Mouse (Mus musculus): ENCODE results near the gene Gal3st1. TPM values are rescaled to one million over a fixed set of nuclear protein-coding genes. Genes with fewer than 3 reads are reported as not detected.
"Not testable (repeated sequence)": the region's sequence is repeated elsewhere in the genome, so short reads cannot be mapped to it uniquely, and the experiment has no call there.

The Gal3st1 gene
- polyA plus RNA-seq (2014; fragmentation: Nextera tagmentation; extraction: Ambion mirVana) = 1.0 and 1.2 TPM in 2 replicates

- H3K36me3 ChIP-seq (ENCODE audit: control insufficient read depth, insufficient read depth, low read length) = peaks cover 6% of the 10 kb centered on the region
- no peaks in the 10 kb centered on the region for H3K9me3 ChIP-seq (ENCODE audit: control insufficient read depth, low read length)
- 2% methylated on average over 9 of the region's 37 CpGs for WGBS
- no peak within 1 kb of the TSS for H3K27ac ChIP-seq (ENCODE audit: low read depth, low read length)
- peaks cover 3% of the 10 kb centered on the region; the same call in 1 of the 2 replicates for H3K4me1 ChIP-seq (ENCODE audit: control insufficient read depth, insufficient read depth, low read length)
- H3K4me3 ChIP-seq (ENCODE audit: low read depth, low read length) = peak within 1 kb of the TSS; percentile 32
- 0 out of 2 replicates have a peak, but pooled peaks cover 2% of the 10 kb centered on the region for H3K27me3 ChIP-seq (ENCODE audit: control insufficient read depth, insufficient read depth, low read length)
- H3K4me2 ChIP-seq (ENCODE audit: low read depth) = peak within 1 kb of the TSS; percentile 69
- DNase-seq (ENCODE audit: low spot score) (peak; percentile 24), ATAC-seq (ENCODE audit: insufficient read depth, low FRiP score, low TSS enrichment) (0 out of 2 replicates have a peak, but pooled peaks have one; percentile 23)
- H3K9ac ChIP-seq (ENCODE audit: low read length) = peak within 1 kb of the TSS; percentile 60
These were observed at the start of gene Gal3st1 for GRCm38 (mm10) chr11:3983291-3983862. Gene Gal3st1, plus strand, starts transcription at chr11:3983636.

GRCm38 (mm10) chr11:3933756-3934285, 49.6 kb upstream of the Gal3st1 start:
- H3K36me3 ChIP-seq (ENCODE audit: control insufficient read depth, insufficient read depth, low read length) = no peaks in the 10 kb centered on the region
- H3K4me2 ChIP-seq (ENCODE audit: low read depth) = no peak overlapping the region
- H3K27me3 ChIP-seq (ENCODE audit: control insufficient read depth, insufficient read depth, low read length) = no peaks in the 10 kb centered on the region
- H3K27ac ChIP-seq (ENCODE audit: low read depth, low read length) = no peak overlapping the region
- H3K4me3 ChIP-seq (ENCODE audit: low read depth, low read length) = no peak overlapping the region
- WGBS = 86% methylated on average over 9 of the region's 9 CpGs
- H3K9me3 ChIP-seq (ENCODE audit: control insufficient read depth, low read length) = no peaks in the 10 kb centered on the region
- no peak overlapping the region for H3K9ac ChIP-seq (ENCODE audit: low read length)
- no peaks in the 10 kb centered on the region; the same call in 1 of the 2 replicates for H3K4me1 ChIP-seq (ENCODE audit: control insufficient read depth, insufficient read depth, low read length)
- no peak for DNase-seq (ENCODE audit: low spot score)
- no peak for ATAC-seq (ENCODE audit: insufficient read depth, low FRiP score, low TSS enrichment)

GRCm38 (mm10) chr11:3935135-3935534, 48.3 kb upstream of the Gal3st1 start:
- Histone ChIP-seq H3K36me3 (ENCODE audit: control insufficient read depth, insufficient read depth, low read length) (no peaks in the 10 kb centered on the region), H3K9ac (ENCODE audit: low read length) (no peak overlapping the region), H3K4me2 (ENCODE audit: low read depth) (no peak overlapping the region), H3K9me3 (ENCODE audit: control insufficient read depth, low read length) (no peaks in the 10 kb centered on the region), H3K27me3 (ENCODE audit: control insufficient read depth, insufficient read depth, low read length) (no peaks in the 10 kb centered on the region), H3K4me1 (ENCODE audit: control insufficient read depth, insufficient read depth, low read length) (no peaks in the 10 kb centered on the region; the same call in 1 of the 2 replicates), H3K27ac (ENCODE audit: low read depth, low read length) (no peak overlapping the region), H3K4me3 (ENCODE audit: low read depth, low read length) (no peak overlapping the region)
- no peak for DNase-seq (ENCODE audit: low spot score)
- no peak for ATAC-seq (ENCODE audit: insufficient read depth, low FRiP score, low TSS enrichment)
- 76% methylated on average over 4 of the region's 4 CpGs for WGBS

GRCm38 (mm10) chr11:3936318-3936717, 47.1 kb upstream of the Gal3st1 start:
- H3K9me3 ChIP-seq (ENCODE audit: control insufficient read depth, low read length) = no peaks in the 10 kb centered on the region
- H3K4me3 ChIP-seq (ENCODE audit: low read depth, low read length) = no peak overlapping the region
- no peaks in the 10 kb centered on the region; the same call in 1 of the 2 replicates for H3K4me1 ChIP-seq (ENCODE audit: control insufficient read depth, insufficient read depth, low read length)
- no peak overlapping the region for H3K9ac ChIP-seq (ENCODE audit: low read length)
- no peaks in the 10 kb centered on the region for H3K36me3 ChIP-seq (ENCODE audit: control insufficient read depth, insufficient read depth, low read length)
- no peak overlapping the region for H3K4me2 ChIP-seq (ENCODE audit: low read depth)
- no peaks in the 10 kb centered on the region for H3K27me3 ChIP-seq (ENCODE audit: control insufficient read depth, insufficient read depth, low read length)
- no peak overlapping the region for H3K27ac ChIP-seq (ENCODE audit: low read depth, low read length)
- 78% methylated on average over 3 of the region's 3 CpGs for WGBS
- no peak for ATAC-seq (ENCODE audit: insufficient read depth, low FRiP score, low TSS enrichment)
- no peak for DNase-seq (ENCODE audit: low spot score)

GRCm38 (mm10) chr11:3937321-3937874, 46.0 kb upstream of the Gal3st1 start:
- no peak overlapping the region for H3K9ac ChIP-seq (ENCODE audit: low read length)
- no peak overlapping the region for H3K4me3 ChIP-seq (ENCODE audit: low read depth, low read length)
- H3K9me3 ChIP-seq (ENCODE audit: control insufficient read depth, low read length) = no peaks in the 10 kb centered on the region
- no peaks in the 10 kb centered on the region for H3K36me3 ChIP-seq (ENCODE audit: control insufficient read depth, insufficient read depth, low read length)
- DNase-seq (ENCODE audit: low spot score) = no peak
- no peaks in the 10 kb centered on the region; the same call in 1 of the 2 replicates for H3K4me1 ChIP-seq (ENCODE audit: control insufficient read depth, insufficient read depth, low read length)
- no peak for ATAC-seq (ENCODE audit: insufficient read depth, low FRiP score, low TSS enrichment)
- H3K4me2 ChIP-seq (ENCODE audit: low read depth) = no peak overlapping the region
- H3K27ac ChIP-seq (ENCODE audit: low read depth, low read length) = no peak overlapping the region
- H3K27me3 ChIP-seq (ENCODE audit: control insufficient read depth, insufficient read depth, low read length) = no peaks in the 10 kb centered on the region
- WGBS = 81% methylated on average over 13 of the region's 13 CpGs

GRCm38 (mm10) chr11:3941371-3941770, 42.1 kb upstream of the Gal3st1 start:
- Histone ChIP-seq H3K36me3 (ENCODE audit: control insufficient read depth, insufficient read depth, low read length) (no peaks in the 10 kb centered on the region), H3K27ac (ENCODE audit: low read depth, low read length) (no peak overlapping the region), H3K9ac (ENCODE audit: low read length) (no peak overlapping the region), H3K4me2 (ENCODE audit: low read depth) (no peak overlapping the region), H3K27me3 (ENCODE audit: control insufficient read depth, insufficient read depth, low read length) (no peaks in the 10 kb centered on the region), H3K9me3 (ENCODE audit: control insufficient read depth, low read length) (no peaks in the 10 kb centered on the region), H3K4me3 (ENCODE audit: low read depth, low read length) (no peak overlapping the region), H3K4me1 (ENCODE audit: control insufficient read depth, insufficient read depth, low read length) (no peaks in the 10 kb centered on the region)
- DNase-seq (ENCODE audit: low spot score) = no peak
- ATAC-seq (ENCODE audit: insufficient read depth, low FRiP score, low TSS enrichment) = no peak
- WGBS = 91% methylated on average over 7 of the region's 7 CpGs

GRCm38 (mm10) chr11:3946386-3946785, 37.0 kb upstream of the Gal3st1 start:
- no peaks in the 10 kb centered on the region for H3K36me3 ChIP-seq (ENCODE audit: control insufficient read depth, insufficient read depth, low read length)
- ATAC-seq (ENCODE audit: insufficient read depth, low FRiP score, low TSS enrichment) (no peak), DNase-seq (ENCODE audit: low spot score) (no peak)
- no peaks in the 10 kb centered on the region for H3K4me1 ChIP-seq (ENCODE audit: control insufficient read depth, insufficient read depth, low read length)
- no peak overlapping the region for H3K27ac ChIP-seq (ENCODE audit: low read depth, low read length)
- H3K9ac ChIP-seq (ENCODE audit: low read length) = no peak overlapping the region
- H3K9me3 ChIP-seq (ENCODE audit: control insufficient read depth, low read length) = no peaks in the 10 kb centered on the region
- no peaks in the 10 kb centered on the region for H3K27me3 ChIP-seq (ENCODE audit: control insufficient read depth, insufficient read depth, low read length)
- WGBS = 11% methylated on average over 1 of the region's 1 CpGs
- no peak overlapping the region for H3K4me2 ChIP-seq (ENCODE audit: low read depth)
- H3K4me3 ChIP-seq (ENCODE audit: low read depth, low read length) = no peak overlapping the region

GRCm38 (mm10) chr11:3954876-3955275, 28.6 kb upstream of the Gal3st1 start:
- not testable (repeated sequence) for H3K27me3 ChIP-seq (ENCODE audit: control insufficient read depth, insufficient read depth, low read length); H3K4me3 ChIP-seq (ENCODE audit: low read depth, low read length); H3K4me2 ChIP-seq (ENCODE audit: low read depth); DNase-seq (ENCODE audit: low spot score); H3K27ac ChIP-seq (ENCODE audit: low read depth, low read length); H3K9me3 ChIP-seq (ENCODE audit: control insufficient read depth, low read length); H3K36me3 ChIP-seq (ENCODE audit: control insufficient read depth, insufficient read depth, low read length); H3K4me1 ChIP-seq (ENCODE audit: control insufficient read depth, insufficient read depth, low read length); H3K9ac ChIP-seq (ENCODE audit: low read length); ATAC-seq (ENCODE audit: insufficient read depth, low FRiP score, low TSS enrichment)
- WGBS = 80% methylated on average over 5 of the region's 5 CpGs

- H3K9me3 ChIP-seq (ENCODE audit: control insufficient read depth, low read length); H3K4me3 ChIP-seq (ENCODE audit: low read depth, low read length); ATAC-seq (ENCODE audit: insufficient read depth, low FRiP score, low TSS enrichment); H3K4me1 ChIP-seq (ENCODE audit: control insufficient read depth, insufficient read depth, low read length); H3K27ac ChIP-seq (ENCODE audit: low read depth, low read length); H3K36me3 ChIP-seq (ENCODE audit: control insufficient read depth, insufficient read depth, low read length); DNase-seq (ENCODE audit: low spot score); H3K4me2 ChIP-seq (ENCODE audit: low read depth); H3K27me3 ChIP-seq (ENCODE audit: control insufficient read depth, insufficient read depth, low read length); H3K9ac ChIP-seq (ENCODE audit: low read length): not testable (repeated sequence)
- 70% methylated on average over 4 of the region's 4 CpGs for WGBS
These were observed 28.1 kb upstream of the Gal3st1 start for GRCm38 (mm10) chr11:3955371-3955770.
